Mouse (Mus musculus) forebrain, embryonic 12.5 days (tissue): Measurements from ENCODE around the gene Rhog. TPM values are rescaled to one million over a fixed set of nuclear protein-coding genes. Genes with fewer than 3 reads are reported as not detected.

Experiments used
- ATAC-seq: fragments of 200-750 bp; cut with Nextera tagmentation; 2 replicates; pipeline ENCODE4 v1.8.0; 2017; ENCODE audit warnings: moderate TSS enrichment; ENCODE audit not compliant: low FRiP score
- H3K27ac ChIP-seq: fragments of 300-500 bp; sonication (generic); 2 replicates; pipeline ENCODE4 v1.5.1; 2016; ENCODE audit warnings: mild to moderate bottlenecking
- H3K27me3 ChIP-seq: fragments of 300-500 bp; sonication (generic); 2 replicates; pipeline ENCODE4 v1.6.1; 2016; ENCODE audit warnings: mild to moderate bottlenecking
- H3K36me3 ChIP-seq: fragments of 300-500 bp; sonication (generic); replicated peaks from 2 replicates; pipeline ENCODE4 v1.6.1; 2016; ENCODE audit warnings: mild to moderate bottlenecking
- H3K4me1 ChIP-seq: fragments of 300-500 bp; sonication (generic); 2 replicates; pipeline ENCODE4 v1.6.1; 2016
- H3K4me2 ChIP-seq: fragments of 300-500 bp; sonication (generic); 2 replicates; pipeline ENCODE4 v1.6.1; 2016; ENCODE audit warnings: mild to moderate bottlenecking, moderate library complexity
- H3K4me3 ChIP-seq: fragments of 300-500 bp; sonication (generic); replicated peaks from 2 replicates; pipeline ENCODE4 v1.5.1; 2016; ENCODE audit warnings: mild to moderate bottlenecking
- H3K9ac ChIP-seq: fragments of 300-500 bp; sonication (generic); 2 replicates; pipeline ENCODE4 v1.6.1; 2016; ENCODE audit warnings: mild to moderate bottlenecking
- H3K9me3 ChIP-seq: fragments of 300-500 bp; sonication (generic); 2 replicates; pipeline ENCODE4 v1.6.1; 2016
- WGBS: fragments of 180-500 bp; shearing (Covaris S2); methylation state at CpG from one replicate; pipeline ENCODE4 v1.1.7; 2016; 5-methylcytosine and 5-hydroxymethylcytosine counted together
- polyA plus RNA-seq: library from polyadenylated mRNA; unstranded; fragments of >200 nt; fragmentation: Nextera tagmentation; extraction: Ambion mirVana; gene quantifications from 2 replicates; pipeline ENCODE4 v1.2.1, GENCODE M21; 2016

Rhog gene
- polyA plus RNA-seq, 1 experiment from 2014 or later, result 21.7 TPM

DNA sequence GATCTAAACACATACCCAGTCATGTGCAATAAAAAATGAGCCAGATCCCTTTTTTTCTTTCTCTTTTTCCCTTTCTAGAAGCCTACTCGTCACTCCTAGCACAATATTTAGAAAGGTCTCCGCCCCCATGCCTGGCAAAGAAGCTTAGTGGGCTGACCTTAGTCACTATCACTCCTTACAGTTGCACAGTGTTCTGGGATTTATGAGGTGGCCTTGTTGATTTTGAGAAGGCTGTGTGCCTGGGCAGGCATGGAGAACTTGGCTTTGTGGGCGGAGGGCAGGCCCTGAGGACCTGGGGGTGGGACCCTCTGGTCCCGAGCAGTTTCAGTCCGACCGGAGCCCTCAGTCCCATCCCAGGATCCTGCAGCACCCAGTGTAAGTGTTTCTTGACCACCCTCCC, 26.0 kb downstream of the Rhog start:
- 95% methylated on average over 6 of the region's 6 CpGs for WGBS

DNA sequence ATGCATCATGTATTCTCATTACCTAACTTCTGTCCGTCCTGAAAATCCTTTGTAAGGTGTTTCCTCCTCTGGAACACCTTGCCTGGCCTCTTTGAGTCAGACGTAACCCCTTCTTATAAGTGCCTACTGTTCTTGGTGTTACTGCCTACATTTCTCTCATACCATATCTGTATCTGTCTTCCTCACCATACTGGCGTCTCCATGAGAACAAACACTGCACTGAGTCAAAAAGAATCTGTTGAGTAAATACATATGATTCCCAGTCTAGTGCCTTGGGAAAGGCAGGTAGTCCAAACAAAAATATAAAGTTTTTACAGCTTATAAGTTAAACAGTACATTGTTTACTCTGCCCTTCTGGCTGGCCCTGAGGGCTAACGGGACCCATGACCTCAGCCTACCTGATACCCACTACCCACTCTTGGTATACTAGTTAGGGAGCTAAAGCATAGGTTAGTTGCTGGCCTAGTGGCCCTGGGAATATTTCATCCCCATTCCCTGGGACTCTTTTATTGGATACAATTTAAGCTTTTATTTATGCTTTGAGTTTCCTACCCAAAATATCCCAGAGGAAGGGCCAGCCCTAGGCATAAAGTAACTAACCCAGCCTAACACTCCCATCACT, 27.7 kb downstream of the Rhog start:
- 97% methylated on average over 4 of the region's 4 CpGs for WGBS
- ATAC-seq, result no peak
- H3K27ac ChIP-seq, result no peak overlapping the region
- no peak overlapping the region for H3K4me2 ChIP-seq
- no peaks in the 10 kb centered on the region for H3K4me1 ChIP-seq
- no peak overlapping the region for H3K4me3 ChIP-seq
- no peaks in the 10 kb centered on the region for H3K9me3 ChIP-seq
- H3K36me3 ChIP-seq, result peaks cover 12% of the 10 kb centered on the region
- no peaks in the 10 kb centered on the region for H3K27me3 ChIP-seq
- H3K9ac ChIP-seq, result no peak overlapping the region

More for the DNA sequence above, 26.0 kb downstream of the Rhog start:
- no peak for ATAC-seq
- Histone ChIP-seq H3K9ac (no peak overlapping the region), H3K4me1 (no peaks in the 10 kb centered on the region), H3K27ac (no peak overlapping the region), H3K4me3 (no peak overlapping the region), H3K27me3 (no peaks in the 10 kb centered on the region), H3K36me3 (peaks cover 16% of the 10 kb centered on the region), H3K9me3 (no peaks in the 10 kb centered on the region), H3K4me2 (no peak overlapping the region)

DNA sequence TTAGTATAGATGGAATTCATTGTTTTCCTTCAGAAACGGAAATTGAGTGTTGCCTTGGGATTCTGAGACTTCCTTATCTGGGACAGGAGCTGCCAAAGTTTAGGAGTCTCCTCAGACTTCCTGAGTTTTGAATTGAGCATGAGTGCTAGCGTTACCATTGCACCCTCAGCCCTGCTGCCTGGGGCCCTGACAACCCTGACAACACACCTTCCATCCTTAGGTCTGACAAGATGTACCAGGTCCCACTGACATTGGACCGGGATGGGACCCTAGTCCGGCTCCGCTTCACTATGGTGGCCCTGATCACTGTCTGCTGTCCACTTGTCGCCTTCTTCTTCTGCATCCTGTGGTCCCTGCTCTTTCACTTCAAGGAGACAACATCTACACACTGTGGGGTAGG, 29.8 kb downstream of the Rhog start:
- Histone ChIP-seq H3K27ac (no peak overlapping the region), H3K27me3 (no peaks in the 10 kb centered on the region), H3K36me3 (peaks cover 10% of the 10 kb centered on the region), H3K4me3 (no peak overlapping the region), H3K4me2 (no peak overlapping the region), H3K9me3 (no peaks in the 10 kb centered on the region), H3K4me1 (no peaks in the 10 kb centered on the region), H3K9ac (no peak overlapping the region)
- no peak for ATAC-seq
- WGBS, result 94% methylated on average over 6 of the region's 6 CpGs

DNA sequence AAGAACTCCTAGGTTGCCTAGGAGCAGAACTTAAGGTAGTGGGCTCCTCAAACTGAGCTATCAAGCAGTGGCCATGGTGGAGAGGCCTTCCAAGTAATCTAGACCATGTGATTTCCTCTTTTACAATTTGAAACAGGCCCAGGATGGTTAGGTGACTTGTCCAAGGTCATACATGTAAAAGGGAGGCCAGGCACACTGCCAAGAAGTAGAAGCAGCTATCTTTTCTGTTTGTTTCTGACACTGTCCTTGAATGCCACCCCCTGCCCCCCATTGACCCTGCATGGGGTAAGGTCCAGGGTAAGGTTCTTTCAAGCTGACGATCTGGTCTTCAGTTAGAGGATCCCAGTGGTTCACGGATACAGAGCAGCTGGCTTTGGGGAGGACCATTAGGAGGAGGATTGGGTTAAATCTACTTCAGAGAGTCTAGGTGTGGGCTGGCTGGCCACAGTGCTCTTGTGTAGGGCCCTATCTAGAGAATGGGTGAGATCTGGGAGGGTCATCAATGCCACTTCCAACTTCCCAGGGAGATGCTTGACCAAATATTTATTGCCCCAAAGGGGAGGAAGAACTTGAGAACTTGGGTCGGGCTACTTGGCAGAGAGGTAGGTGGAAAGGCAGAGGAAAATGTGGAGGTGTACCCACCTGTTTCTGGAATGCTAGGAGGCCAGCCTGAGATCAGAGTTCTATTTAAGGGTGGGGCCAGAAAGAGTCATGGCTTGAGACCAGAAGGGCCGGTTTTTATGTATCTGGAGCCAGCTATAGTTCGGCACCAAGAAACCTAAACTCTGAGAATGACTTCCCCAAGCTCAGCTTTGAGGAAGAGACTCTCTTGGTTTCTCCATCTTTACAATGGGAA, 31.7 kb downstream of the Rhog start:
- H3K36me3 ChIP-seq, result no peaks in the 10 kb centered on the region; the same call in 1 of the 2 replicates
- H3K4me3 ChIP-seq, result no peak overlapping the region
- H3K9me3 ChIP-seq, result no peaks in the 10 kb centered on the region
- no peaks in the 10 kb centered on the region for H3K27me3 ChIP-seq
- H3K4me1 ChIP-seq, result no peaks in the 10 kb centered on the region
- 92% methylated on average over 5 of the region's 5 CpGs for WGBS
- no peak for ATAC-seq
- H3K4me2 ChIP-seq, result no peak overlapping the region
- no peak overlapping the region for H3K9ac ChIP-seq
- no peak overlapping the region for H3K27ac ChIP-seq

DNA sequence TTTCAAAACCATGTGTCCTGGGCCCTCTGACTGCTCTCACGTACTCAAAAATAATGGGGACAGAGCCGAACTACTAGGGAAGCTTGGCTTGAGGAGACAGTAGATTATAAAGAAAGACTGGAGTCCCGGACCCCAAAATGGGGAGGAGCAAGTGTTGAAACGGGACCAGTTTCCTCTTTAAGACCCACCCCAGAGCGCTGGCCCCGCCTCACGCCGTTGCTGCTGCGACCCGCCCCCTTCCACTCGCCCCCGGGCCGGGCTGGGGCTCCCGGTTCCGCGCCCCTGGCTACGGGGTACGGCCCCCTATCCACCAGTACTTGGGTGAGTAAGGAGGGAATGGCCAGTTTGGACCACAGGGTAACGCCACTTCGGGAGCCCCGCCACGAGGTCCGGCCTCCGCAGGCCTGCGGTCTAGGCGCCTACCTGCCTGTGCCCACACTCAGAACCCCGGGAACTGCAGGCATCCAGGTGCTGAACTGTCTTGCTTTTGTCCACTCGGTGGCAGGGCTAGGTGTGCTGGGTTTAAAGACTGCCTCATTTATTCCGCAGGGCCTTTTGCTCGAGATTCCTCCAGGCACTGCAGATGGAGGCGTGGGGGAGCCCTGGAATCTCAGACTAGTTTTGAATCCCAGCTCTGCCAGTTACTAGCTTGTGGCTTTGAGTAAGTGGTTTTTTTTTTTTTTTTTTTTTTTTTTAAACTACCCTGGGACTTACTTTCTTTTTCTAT, 32.9 kb downstream of the Rhog start:
- peak; percentile 92 for ATAC-seq
- Histone ChIP-seq H3K4me1 (no peaks in the 10 kb centered on the region), H3K27ac (no peak overlapping the region), H3K4me3 (peak overlapping the region; percentile 57), H3K4me2 (peak overlapping the region; percentile 66), H3K27me3 (no peaks in the 10 kb centered on the region), H3K36me3 (no peaks in the 10 kb centered on the region; the same call in 1 of the 2 replicates), H3K9ac (peak overlapping the region; percentile 69), H3K9me3 (no peaks in the 10 kb centered on the region)
- 3% methylated on average over 31 of the region's 31 CpGs for WGBS

DNA sequence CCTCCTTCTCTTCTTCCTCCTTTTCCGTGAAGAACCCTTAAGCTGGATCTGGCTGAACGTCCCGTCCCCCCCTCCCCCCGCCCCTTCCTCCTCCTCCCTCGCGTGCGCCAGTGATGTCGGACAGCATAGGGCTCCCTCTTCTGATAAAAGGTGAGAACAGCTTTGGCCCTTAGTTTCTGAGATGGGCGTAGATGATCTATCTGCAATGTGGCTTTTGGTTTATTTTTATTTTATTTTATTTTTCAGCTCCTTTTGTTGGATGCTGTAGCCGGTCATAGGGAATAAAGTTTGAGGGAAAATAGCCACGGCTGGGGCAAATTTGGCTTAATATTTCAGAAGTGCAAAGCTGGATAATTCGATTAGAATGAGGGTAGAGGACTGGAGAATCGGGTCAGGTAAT, 33.5 kb downstream of the Rhog start:
- Histone ChIP-seq H3K27me3 (no peaks in the 10 kb centered on the region), H3K4me1 (no peaks in the 10 kb centered on the region), H3K4me3 (peak overlapping the region; percentile 57), H3K27ac (no peak overlapping the region), H3K36me3 (no peaks in the 10 kb centered on the region), H3K4me2 (peak overlapping the region; percentile 66), H3K9ac (peak overlapping the region; percentile 69), H3K9me3 (no peaks in the 10 kb centered on the region)
- ATAC-seq, result peak; percentile 73
- WGBS, result 2% methylated on average over 9 of the region's 13 CpGs

DNA sequence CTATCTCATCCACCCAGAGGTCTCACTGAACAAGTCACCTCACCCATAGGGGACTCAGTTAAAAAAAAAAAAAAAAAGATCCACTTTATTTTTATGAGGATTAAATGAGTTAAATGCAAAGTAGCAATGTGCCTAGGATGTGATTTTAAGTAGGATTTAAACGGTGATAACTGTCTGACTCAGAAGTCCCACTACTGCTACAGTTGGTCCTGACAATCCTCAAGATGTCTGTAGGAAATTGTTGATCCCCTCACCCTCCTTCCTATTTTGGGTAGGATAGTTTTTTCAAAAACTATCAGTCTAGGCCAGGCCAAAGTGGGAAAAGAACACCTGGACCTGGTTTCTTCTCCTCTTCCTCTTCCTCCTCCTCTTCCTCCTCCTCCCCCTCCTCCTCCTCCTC, 34.0 kb downstream of the Rhog start:
- Histone ChIP-seq H3K4me1 (no peaks in the 10 kb centered on the region), H3K4me3 (peak overlapping the region; percentile 57; the same call in 1 of the 2 replicates), H3K27me3 (no peaks in the 10 kb centered on the region), H3K27ac (no peak overlapping the region), H3K9ac (no peak overlapping the region), H3K9me3 (no peaks in the 10 kb centered on the region), H3K4me2 (peak overlapping the region; percentile 66), H3K36me3 (no peaks in the 10 kb centered on the region)
- WGBS, result 49% methylated on average over 1 of the region's 1 CpGs
- ATAC-seq, result no peak

DNA sequence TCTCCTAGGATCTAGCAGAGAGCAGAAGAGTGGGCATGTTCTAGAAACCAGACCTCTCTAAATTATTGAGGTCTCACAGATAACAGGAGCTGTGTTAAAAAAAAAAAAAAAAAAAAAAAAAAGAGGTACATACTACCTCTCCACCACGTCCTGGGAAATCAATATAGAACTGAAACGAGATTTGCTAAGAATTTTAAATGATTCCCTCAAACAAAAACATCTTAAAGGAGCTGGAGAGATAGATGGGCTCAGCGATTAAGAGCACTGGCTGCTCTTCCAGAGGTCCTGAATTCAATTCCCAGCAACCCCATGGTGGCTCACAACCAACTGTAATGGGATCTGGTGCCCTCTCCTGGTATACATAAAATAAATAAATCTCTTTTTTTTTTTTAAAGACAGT, 44.8 kb downstream of the Rhog start:
- peak overlapping the region; percentile 85 for H3K27ac ChIP-seq
- no peak for ATAC-seq
- H3K36me3 ChIP-seq, result no peaks in the 10 kb centered on the region
- no peaks in the 10 kb centered on the region for H3K27me3 ChIP-seq
- H3K9me3 ChIP-seq, result no peaks in the 10 kb centered on the region
- H3K4me1 ChIP-seq, result peaks cover 13% of the 10 kb centered on the region
- peak overlapping the region; percentile 86 for H3K4me3 ChIP-seq
- H3K4me2 ChIP-seq, result peak overlapping the region; percentile 54
- H3K9ac ChIP-seq, result peak overlapping the region; percentile 52; the same call in 1 of the 2 replicates
- 64% methylated on average over 3 of the region's 3 CpGs for WGBS

DNA sequence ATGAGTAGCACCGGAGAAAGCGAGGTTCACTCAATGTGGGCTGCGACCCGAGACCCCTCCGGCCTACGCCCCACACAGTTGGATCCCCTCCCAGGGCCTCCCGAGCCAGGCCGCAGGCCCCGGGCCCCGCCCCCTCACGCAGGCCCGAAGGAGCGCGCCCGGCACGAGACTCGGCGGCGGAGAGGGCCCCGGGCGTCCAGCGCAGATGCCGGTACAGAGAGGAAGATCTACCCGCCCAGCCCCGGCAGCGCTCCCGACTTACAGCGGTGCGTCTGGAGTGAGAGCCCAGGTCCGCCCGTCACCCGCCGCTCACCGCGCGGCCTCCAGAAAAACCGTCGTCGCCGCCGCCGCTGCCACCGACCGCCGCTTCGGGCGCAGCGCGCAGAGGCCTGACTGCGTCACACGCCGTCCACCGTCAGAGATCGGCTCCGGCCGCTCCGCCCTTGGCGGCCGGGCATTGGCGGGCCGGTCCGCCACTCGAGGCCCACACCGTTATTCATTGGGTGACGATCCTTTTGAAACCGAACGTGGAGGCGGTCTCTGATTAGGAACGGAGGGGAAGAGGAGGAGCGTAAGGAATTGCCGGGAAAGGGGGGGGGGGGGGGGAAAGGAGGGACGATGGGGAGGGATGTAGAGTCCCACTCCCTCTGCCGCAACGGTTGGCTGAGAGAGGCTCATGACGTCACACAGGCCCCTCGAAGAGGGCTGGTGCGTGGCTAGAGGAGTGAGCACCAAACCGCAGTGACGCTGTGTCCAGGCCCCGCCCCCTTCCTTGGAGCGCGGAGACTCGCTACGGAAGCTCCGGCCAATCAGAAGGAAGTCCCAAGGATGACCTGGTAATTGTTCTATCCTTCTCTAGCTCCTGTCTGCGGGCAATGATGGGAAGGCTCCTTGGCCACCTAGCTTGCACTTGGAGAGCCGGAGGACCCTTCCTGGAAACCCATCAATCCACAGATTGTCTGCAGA, 45.8 kb downstream of the Rhog start, which contains the start of the genes Nup98 and Pgap2:
TSS of gene Nup98 (minus strand) at position 421 of the 966 bp plus-strand sequence.
TSS of gene Pgap2 (plus strand) at position 453 of the 966 bp plus-strand sequence.
- no peaks in the 10 kb centered on the region for H3K36me3 ChIP-seq
- ATAC-seq, result peak; percentile 98
- no peaks in the 10 kb centered on the region for H3K27me3 ChIP-seq
- peak within 1 kb of the TSS; percentile 84 for H3K4me2 ChIP-seq
- no peaks in the 10 kb centered on the region for H3K9me3 ChIP-seq
- H3K9ac ChIP-seq, result peak within 1 kb of the TSS; percentile 87
- H3K4me1 ChIP-seq, result peaks cover 13% of the 10 kb centered on the region
- H3K27ac ChIP-seq, result peak within 1 kb of the TSS; percentile 94
- H3K4me3 ChIP-seq, result peak within 1 kb of the TSS; percentile 86
- WGBS, result under 1% methylated on average over 79 of the region's 87 CpGs

DNA sequence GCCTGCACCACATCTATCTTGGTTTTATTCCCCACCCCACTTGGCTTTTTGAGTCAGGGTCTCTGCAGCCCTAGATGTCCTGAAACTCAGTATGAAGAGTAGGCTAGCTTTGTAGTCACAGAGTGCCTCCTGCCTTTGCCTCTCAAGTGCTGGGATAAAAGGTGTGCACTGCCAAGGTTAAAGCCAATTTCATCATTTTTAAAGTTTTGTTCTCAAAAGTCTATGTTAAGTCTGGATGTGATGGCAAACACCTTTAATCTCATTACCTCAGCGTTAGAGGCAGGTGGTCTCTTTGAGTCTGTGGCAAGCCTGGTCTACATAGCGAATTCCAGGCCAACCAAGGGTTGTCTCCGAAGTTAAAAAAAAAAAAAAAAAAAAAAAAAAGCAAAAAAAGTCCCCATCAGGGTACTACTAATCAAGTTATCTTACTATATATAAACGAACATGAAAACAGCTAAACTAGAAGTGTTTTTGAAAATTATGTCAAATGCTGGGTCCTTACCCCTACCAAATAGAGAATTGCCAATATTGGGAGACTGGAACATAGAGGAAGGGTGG, 47.0 kb downstream of the Rhog start:
- Histone ChIP-seq H3K27ac (no peak overlapping the region), H3K4me3 (peak overlapping the region; percentile 86), H3K27me3 (no peaks in the 10 kb centered on the region), H3K9ac (peak overlapping the region; percentile 87), H3K36me3 (no peaks in the 10 kb centered on the region), H3K9me3 (no peaks in the 10 kb centered on the region), H3K4me1 (peaks cover 13% of the 10 kb centered on the region), H3K4me2 (peak overlapping the region; percentile 84)
- WGBS, result 65% methylated on average over 4 of the region's 4 CpGs
- ATAC-seq, result no peak

DNA sequence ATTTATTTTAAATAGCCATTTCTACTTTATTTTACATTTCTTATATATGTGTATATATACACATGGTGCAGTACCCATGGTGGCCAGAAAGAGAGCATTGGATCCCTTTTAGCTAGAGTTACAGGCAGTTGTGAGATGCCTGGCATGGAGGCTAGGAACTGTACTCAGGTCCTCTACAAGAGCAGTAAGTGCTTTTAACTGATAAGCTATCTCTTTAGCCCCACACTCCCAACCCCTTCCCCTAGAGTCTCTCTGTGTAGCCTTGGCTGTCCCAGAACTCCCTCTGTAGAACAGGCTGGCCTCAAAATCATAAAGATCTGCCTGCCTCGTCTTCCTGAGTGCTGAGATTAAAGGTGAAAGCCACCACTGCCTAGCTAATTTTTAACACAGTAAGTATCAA, 50.2 kb downstream of the Rhog start:
- Histone ChIP-seq H3K4me3 (no peak overlapping the region), H3K9me3 (no peaks in the 10 kb centered on the region), H3K4me2 (no peak overlapping the region), H3K4me1 (peaks cover 13% of the 10 kb centered on the region), H3K27ac (no peak overlapping the region), H3K9ac (no peak overlapping the region), H3K27me3 (no peaks in the 10 kb centered on the region), H3K36me3 (no peaks in the 10 kb centered on the region)
- 88% methylated on average over 1 of the region's 1 CpGs for WGBS
- ATAC-seq, result no peak
